Mouse (Mus musculus): ENCODE data around the gene Batf.
A peak's percentile ranks its signal among the peaks of the same experiment; 100 is the strongest.

DNA sequence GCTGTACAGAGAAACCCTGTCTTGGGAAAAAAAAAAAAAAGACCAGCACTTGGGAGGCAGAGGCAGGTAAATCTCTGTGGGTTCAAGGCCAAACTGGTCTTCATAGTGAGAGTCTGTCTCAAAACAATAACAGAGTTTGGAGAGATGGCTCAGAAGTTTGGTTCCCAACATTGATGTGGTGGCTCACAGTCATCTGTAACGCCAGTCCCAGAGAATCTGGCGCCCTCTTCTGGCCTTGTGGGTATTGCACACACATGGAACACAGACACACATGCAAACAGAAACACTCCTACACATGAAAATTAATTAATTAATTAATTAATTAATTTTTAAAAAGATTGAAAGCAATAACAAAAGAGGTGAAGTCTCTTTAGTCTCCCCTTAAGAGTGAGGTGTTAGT lies 4.1 kb upstream of the Batf start:
- TF ChIP-seq CTCF (IDR thresholded peaks at IDR 0.05; ENCODE audit: low read depth) (peak; percentile 51), EP300 (IDR thresholded peaks at IDR 0.05; ENCODE audit: low read depth) (no peak)

Measured in liver, embryonic 14.5 days (tissue).